Mouse (Mus musculus) hindbrain, embryonic 12.5 days (tissue): ENCODE measurements around the gene Dpp7. TPM values are rescaled to one million over a fixed set of nuclear protein-coding genes. Genes with fewer than 3 reads are reported as not detected.

Experiments used
- ATAC-seq: fragments of 200-750 bp; cut with Nextera tagmentation; 2 replicates; pipeline ENCODE4 v1.8.0; 2017; ENCODE audit warnings: moderate TSS enrichment; ENCODE audit not compliant: low FRiP score
- H3K27ac ChIP-seq: fragments of 300-500 bp; sonication (generic); 2 replicates; pipeline ENCODE4 v1.5.1; 2016; ENCODE audit warnings: mild to moderate bottlenecking
- H3K27me3 ChIP-seq: fragments of 300-500 bp; sonication (generic); 2 replicates; pipeline ENCODE4 v1.6.1; 2016; ENCODE audit warnings: mild to moderate bottlenecking
- H3K36me3 ChIP-seq: fragments of 300-500 bp; sonication (generic); 2 replicates; pipeline ENCODE4 v1.6.1; 2016; ENCODE audit warnings: mild to moderate bottlenecking
- H3K4me1 ChIP-seq: fragments of 300-500 bp; sonication (generic); 2 replicates; pipeline ENCODE4 v1.6.1; 2016
- H3K4me2 ChIP-seq: fragments of 300-500 bp; sonication (generic); replicated peaks from 2 replicates; pipeline ENCODE4 v1.6.1; 2016; ENCODE audit warnings: mild to moderate bottlenecking
- H3K4me3 ChIP-seq: fragments of 300-500 bp; sonication (generic); 2 replicates; pipeline ENCODE4 v1.5.1; 2016; ENCODE audit warnings: mild to moderate bottlenecking
- H3K9ac ChIP-seq: fragments of 300-500 bp; sonication (generic); 2 replicates; pipeline ENCODE4 v1.6.1; 2016; ENCODE audit warnings: mild to moderate bottlenecking, moderate library complexity
- H3K9me3 ChIP-seq: fragments of 300-500 bp; sonication (generic); replicated peaks from 2 replicates; pipeline ENCODE4 v1.6.1; 2016; ENCODE audit warnings: mild to moderate bottlenecking
- WGBS: fragments of 180-500 bp; shearing (Covaris S2); methylation state at CpG from one replicate; pipeline ENCODE4 v1.1.7; 2016; 5-methylcytosine and 5-hydroxymethylcytosine counted together
- polyA plus RNA-seq: library from polyadenylated mRNA; unstranded; fragments of >200 nt; fragmentation: Nextera tagmentation; extraction: Ambion mirVana; gene quantifications from 2 replicates; pipeline ENCODE4 v1.2.1, GENCODE M21; 2016

Gene Dpp7
- polyA plus RNA-seq, 1 experiment from 2014 or later = 21.9 TPM

DNA sequence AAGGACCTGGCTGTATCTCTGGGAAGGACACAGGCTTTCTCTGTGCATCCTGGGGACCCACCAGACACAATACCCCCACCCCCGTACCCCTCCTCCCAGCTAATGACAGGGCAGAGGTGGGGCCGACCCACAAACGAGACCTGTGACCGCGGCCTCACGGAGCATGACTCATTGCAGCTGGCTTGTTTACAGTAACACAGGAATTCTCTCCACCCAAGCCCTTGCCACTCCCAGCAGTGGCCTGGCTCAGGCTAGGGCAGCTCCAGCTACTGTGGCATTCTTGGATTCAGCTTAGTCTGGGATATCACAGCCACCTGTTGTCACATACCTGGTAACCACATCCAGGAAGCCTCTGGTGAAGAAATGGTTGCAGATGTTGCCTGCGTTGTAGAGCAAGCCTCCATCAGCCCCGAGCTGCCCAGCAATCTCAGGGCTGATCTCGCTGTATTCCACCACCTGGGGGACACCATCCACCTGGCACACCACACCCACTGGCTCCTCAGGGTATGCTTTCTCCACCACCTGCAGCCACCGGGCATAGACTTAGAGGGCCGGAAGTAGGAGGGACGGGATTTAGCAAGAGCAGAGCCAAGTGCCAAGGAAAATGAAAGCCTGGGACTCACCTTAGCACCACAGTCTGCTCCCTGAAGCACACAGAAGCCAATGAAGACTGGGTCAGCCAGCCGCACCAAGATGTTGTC, 7.5 kb upstream of the Dpp7 start:
- Histone ChIP-seq H3K4me2 (no peak overlapping the region), H3K36me3 (no peaks in the 10 kb centered on the region), H3K4me1 (peaks cover 9% of the 10 kb centered on the region), H3K27me3 (peaks cover 49% of the 10 kb centered on the region), H3K27ac (no peak overlapping the region), H3K9ac (no peak overlapping the region), H3K4me3 (no peak overlapping the region), H3K9me3 (no peaks in the 10 kb centered on the region)
- no peak for ATAC-seq
- 64% methylated on average over 13 of the region's 13 CpGs for WGBS

DNA sequence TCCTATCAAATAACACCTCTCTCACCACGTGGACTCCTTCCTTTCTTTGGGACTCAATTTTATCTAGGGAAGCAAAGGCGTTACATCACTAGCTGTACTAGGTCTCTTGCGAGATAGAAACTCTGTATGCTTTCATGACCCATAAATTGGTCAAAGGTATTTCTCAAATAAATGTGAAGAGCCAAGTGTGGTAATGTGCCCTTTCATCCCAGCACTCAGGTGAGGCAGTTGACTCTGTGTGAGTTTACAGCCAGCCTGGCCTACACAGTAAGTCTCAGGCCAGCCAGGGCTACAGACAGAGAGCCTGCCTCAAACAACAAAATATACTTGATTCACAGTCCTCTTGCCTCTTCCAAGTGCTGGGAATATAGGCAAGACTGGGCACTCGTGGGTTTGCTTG, 3.7 kb upstream of the Dpp7 start:
- Histone ChIP-seq H3K4me2 (no peak overlapping the region), H3K4me3 (no peak overlapping the region), H3K27me3 (peaks cover 21% of the 10 kb centered on the region), H3K27ac (no peak overlapping the region), H3K4me1 (peaks cover 21% of the 10 kb centered on the region), H3K36me3 (no peaks in the 10 kb centered on the region), H3K9ac (no peak overlapping the region), H3K9me3 (no peaks in the 10 kb centered on the region)
- WGBS = 81% methylated on average over 4 of the region's 4 CpGs
- ATAC-seq = no peak

DNA sequence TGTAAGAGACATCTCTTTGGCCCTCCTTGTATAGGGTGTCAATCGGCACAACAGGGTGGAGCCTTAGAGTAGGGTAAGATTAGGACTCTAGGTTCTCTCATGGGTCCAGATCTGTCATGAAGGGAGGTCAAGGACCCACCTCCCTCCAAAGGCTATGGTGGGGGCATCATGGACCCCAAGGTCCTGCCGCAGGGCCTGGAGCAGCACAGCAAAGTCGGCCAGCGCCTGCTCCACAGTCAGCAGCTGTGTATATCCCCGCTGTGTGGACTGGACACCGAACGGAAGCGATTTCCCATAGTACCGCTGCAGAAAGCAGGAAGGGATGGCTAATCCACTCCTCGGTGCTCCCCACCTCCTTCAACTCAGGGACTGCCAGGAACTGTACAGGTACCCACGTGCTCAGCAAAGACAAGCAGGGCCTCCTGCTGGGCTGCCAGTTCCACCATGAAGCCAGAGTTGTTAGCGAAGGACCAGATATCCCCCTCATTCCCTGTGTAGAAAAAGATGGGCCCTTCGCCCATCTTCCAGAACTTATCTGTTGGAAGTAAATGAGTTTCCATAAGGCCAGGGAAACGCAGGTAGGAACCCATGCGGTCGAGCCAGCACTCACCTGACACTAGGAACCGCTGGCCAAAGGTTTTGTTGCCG, 616 bp downstream of the Dpp7 start:
- H3K9me3 ChIP-seq = no peaks in the 10 kb centered on the region
- peak overlapping the region; percentile 66 for H3K9ac ChIP-seq
- H3K27me3 ChIP-seq = no peaks in the 10 kb centered on the region
- WGBS = 39% methylated on average over 18 of the region's 18 CpGs
- no peak overlapping the region for H3K27ac ChIP-seq
- peaks cover 20% of the 10 kb centered on the region for H3K4me1 ChIP-seq
- H3K4me2 ChIP-seq = peak overlapping the region; percentile 80
- peak overlapping the region; percentile 52 for H3K4me3 ChIP-seq
- ATAC-seq = no peak
- H3K36me3 ChIP-seq = peaks cover 31% of the 10 kb centered on the region

DNA sequence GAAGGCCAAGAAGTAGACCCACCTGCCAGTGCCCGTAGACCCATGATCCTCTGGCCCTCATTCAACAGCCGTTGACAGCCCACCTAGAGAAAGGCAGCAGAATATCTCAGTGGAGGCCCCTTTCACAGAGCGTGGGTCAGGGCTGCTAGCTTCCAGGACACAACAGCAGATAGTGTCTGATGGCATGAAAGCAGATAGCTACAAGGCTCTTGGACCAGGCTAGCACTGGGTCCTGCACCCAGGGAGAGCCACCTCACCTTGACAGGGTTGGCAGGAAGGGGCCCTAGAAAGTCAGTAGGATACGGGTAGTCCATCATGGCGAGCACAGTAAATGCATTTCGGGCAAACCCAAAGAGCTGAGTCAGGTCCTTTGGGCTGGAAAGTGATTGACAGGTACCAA, 1.9 kb downstream of the Dpp7 start:
- no peak overlapping the region for H3K27ac ChIP-seq
- H3K4me2 ChIP-seq = no peak overlapping the region
- WGBS = 86% methylated on average over 6 of the region's 6 CpGs
- ATAC-seq = no peak
- H3K27me3 ChIP-seq = no peaks in the 10 kb centered on the region
- no peak overlapping the region for H3K4me3 ChIP-seq
- H3K9me3 ChIP-seq = no peaks in the 10 kb centered on the region
- peaks cover 44% of the 10 kb centered on the region for H3K36me3 ChIP-seq
- peaks cover 20% of the 10 kb centered on the region for H3K4me1 ChIP-seq
- H3K9ac ChIP-seq = no peak overlapping the region

DNA sequence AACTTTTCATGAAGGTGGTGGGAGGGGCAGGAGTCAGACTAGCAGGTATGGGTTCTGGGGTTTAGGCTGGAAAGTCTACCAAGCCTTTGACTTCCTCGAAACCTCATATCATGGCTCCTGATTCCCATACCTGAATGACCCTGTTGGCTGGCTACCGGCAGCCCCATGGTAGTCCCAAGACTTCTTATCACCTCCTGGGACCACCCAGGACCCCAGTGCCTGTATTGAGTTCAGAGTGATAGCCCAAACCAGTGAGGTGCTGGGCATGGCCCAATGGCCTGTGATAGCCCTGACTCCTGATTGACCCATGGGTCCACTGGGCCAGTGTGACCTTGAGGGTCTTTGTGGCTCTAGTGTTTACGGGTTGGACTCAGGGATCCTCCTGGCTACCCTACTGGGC, 5.5 kb downstream of the Dpp7 start:
- peaks cover 79% of the 10 kb centered on the region for H3K36me3 ChIP-seq
- H3K9me3 ChIP-seq = no peaks in the 10 kb centered on the region
- no peak overlapping the region for H3K27ac ChIP-seq
- ATAC-seq = no peak
- 95% methylated on average over 3 of the region's 3 CpGs for WGBS
- H3K9ac ChIP-seq = no peak overlapping the region
- H3K4me3 ChIP-seq = no peak overlapping the region
- H3K4me2 ChIP-seq = no peak overlapping the region
- H3K4me1 ChIP-seq = peaks cover 10% of the 10 kb centered on the region
- H3K27me3 ChIP-seq = no peaks in the 10 kb centered on the region

DNA sequence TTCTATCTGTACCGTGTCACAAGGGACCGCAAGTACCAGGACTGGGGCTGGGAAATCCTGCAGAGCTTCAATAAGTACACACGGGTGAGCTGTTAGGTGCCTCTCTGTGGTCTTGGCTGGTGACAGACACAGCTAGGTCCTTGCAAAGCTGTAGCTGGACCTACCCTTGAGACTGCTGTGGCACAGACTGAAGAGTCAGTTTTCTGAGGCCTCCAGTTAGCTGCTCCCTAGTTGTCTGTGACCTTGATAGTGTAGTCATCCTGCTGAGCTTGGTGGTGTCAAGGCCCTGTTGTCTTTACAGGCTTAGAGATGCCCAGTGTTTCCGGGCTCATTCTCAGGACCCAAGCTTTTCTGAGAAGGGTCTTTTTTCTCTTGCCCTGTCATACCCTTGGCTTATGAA, 6.7 kb downstream of the Dpp7 start:
- Histone ChIP-seq H3K4me1 (no peaks in the 10 kb centered on the region), H3K9ac (no peak overlapping the region), H3K4me3 (no peak overlapping the region), H3K27me3 (no peaks in the 10 kb centered on the region), H3K27ac (no peak overlapping the region), H3K4me2 (no peak overlapping the region), H3K36me3 (peaks cover 91% of the 10 kb centered on the region), H3K9me3 (no peaks in the 10 kb centered on the region)
- ATAC-seq = no peak
- WGBS = 97% methylated on average over 4 of the region's 4 CpGs

DNA sequence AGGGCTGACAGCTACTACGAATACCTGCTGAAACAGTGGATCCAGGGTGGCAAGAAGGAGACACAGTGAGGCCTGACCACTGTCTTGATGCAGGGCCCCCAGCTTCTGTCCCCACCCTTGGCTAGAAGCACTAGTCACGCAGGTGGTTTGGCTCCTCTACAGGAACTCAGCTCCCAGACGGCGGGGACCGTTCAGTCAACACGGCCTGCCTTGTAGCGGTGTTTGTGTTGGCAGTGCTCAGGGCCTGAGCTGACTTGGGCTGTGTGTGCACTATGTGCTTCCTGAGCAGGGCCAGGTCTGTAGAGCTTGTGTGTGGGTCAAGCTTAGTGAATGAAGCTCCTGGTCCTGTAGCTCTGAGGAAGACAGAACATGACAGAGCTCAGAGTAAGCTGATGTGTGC, 8.0 kb downstream of the Dpp7 start:
- 98% methylated on average over 7 of the region's 7 CpGs for WGBS
- H3K4me1 ChIP-seq = no peaks in the 10 kb centered on the region

DNA sequence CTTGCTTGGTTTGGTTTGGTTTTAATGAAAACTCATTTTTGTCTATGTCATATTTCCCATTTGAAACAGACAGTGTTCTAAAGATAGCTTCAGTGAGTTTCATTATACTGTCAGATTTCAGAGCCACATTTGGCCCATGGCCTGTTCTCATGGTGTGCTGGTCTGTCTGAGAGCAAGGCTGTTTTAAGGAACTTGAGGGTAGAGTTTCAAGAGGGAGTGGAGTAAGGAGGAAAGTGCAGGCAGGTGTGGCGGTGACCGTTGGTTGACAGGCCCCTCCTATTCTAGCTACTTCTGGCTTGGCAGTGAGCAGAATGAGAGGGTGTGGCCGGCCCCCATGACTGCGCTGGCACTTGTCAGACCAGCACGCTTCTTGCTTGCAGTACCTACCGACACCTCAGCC, 17.9 kb downstream of the Dpp7 start:
- Histone ChIP-seq H3K9ac (no peak overlapping the region), H3K36me3 (peaks cover 87% of the 10 kb centered on the region), H3K4me1 (peaks cover 10% of the 10 kb centered on the region), H3K27ac (no peak overlapping the region), H3K4me2 (no peak overlapping the region), H3K27me3 (no peaks in the 10 kb centered on the region), H3K9me3 (no peaks in the 10 kb centered on the region), H3K4me3 (no peak overlapping the region)
- ATAC-seq = no peak
- WGBS = 92% methylated on average over 6 of the region's 6 CpGs

More for the DNA sequence above, 8.0 kb downstream of the Dpp7 start:
- no peak overlapping the region for H3K4me3 ChIP-seq
- H3K9ac ChIP-seq = no peak overlapping the region
- H3K4me2 ChIP-seq = no peak overlapping the region
- H3K9me3 ChIP-seq = no peaks in the 10 kb centered on the region
- ATAC-seq = no peak
- no peak overlapping the region for H3K27ac ChIP-seq
- H3K36me3 ChIP-seq = peaks cover 99% of the 10 kb centered on the region
- H3K27me3 ChIP-seq = no peaks in the 10 kb centered on the region

DNA sequence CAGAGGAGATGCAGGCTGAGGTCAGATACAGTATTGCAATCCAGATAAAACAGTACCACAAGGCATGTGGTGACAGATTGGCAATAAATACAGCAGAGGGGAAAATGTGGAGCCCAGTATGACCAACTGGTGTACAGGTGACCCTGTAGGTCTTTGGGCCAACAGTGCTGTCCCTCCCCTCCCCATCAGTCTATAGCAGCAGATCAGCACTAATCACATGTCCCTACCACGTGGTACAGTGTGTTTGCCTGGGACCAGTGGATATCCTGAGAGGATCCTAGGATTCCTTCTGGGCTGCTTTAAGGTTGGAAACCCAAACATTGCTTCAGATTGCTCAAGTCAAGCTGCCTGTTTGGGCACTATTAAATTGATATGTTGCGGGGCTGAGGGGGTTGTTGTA, 22.6 kb downstream of the Dpp7 start:
- H3K36me3 ChIP-seq = peaks cover 47% of the 10 kb centered on the region
- ATAC-seq = no peak
- no peak overlapping the region for H3K27ac ChIP-seq
- H3K4me2 ChIP-seq = peak overlapping the region; percentile 94
- H3K27me3 ChIP-seq = no peaks in the 10 kb centered on the region
- WGBS = 78% methylated on average over 2 of the region's 2 CpGs
- H3K9me3 ChIP-seq = no peaks in the 10 kb centered on the region
- peak overlapping the region; percentile 92 for H3K9ac ChIP-seq
- H3K4me1 ChIP-seq = peaks cover 20% of the 10 kb centered on the region
- peak overlapping the region; percentile 88 for H3K4me3 ChIP-seq

DNA sequence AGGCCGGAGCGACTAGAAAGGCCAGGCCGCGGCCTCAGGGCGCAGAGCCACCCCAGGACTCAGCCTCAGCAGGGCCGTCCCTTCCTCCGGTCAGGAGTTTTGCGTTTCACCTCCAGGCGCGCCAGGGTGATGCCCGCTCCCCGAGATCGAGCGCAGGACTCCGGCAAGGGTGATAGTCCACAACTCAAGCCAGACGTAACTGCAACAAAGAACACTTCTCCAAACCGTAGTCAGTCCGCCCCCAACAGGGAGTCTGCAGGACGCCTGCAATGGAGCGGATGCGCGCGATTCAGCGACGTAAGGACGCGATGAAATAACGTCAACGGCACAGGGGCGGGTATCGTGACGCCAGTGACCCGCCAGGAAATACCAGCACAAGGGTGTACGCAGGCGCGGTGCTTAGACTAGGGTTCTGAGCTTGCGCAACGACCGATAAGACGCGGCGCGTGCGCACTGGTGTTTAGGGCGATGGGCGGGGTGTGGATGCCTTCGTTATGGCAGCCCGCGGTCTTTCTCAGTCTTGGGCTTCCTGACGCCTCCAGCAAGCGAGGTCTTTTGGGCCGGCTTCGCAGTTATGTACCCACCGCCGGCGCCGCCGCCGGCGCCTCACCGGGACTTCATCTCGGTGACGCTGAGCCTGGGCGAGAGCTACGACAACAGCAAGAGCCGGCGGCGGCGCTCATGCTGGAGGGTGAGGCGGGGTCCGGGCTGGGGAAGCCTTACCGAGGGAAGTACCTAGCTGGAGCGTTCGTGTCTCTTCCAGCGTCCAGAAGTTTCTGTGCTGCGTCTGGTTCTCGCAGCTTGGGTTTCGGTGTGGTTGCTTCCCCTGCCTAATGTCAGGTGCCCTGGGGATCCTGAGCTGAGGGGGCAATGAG, 23.6 kb downstream of the Dpp7 start, which contains the start of gene Man1b1:
Man1b1 (plus strand) TSS at position 53 of the 875 bp plus-strand sequence.
- peak; percentile 98 for ATAC-seq
- Histone ChIP-seq H3K4me2 (peak within 1 kb of the TSS; percentile 94), H3K27ac (peak within 1 kb of the TSS; percentile 84), H3K4me1 (peaks cover 20% of the 10 kb centered on the region), H3K9ac (peak within 1 kb of the TSS; percentile 92), H3K9me3 (no peaks in the 10 kb centered on the region), H3K36me3 (peaks cover 36% of the 10 kb centered on the region), H3K27me3 (no peaks in the 10 kb centered on the region), H3K4me3 (peak within 1 kb of the TSS; percentile 88)
- WGBS = under 1% methylated on average over 76 of the region's 78 CpGs

DNA sequence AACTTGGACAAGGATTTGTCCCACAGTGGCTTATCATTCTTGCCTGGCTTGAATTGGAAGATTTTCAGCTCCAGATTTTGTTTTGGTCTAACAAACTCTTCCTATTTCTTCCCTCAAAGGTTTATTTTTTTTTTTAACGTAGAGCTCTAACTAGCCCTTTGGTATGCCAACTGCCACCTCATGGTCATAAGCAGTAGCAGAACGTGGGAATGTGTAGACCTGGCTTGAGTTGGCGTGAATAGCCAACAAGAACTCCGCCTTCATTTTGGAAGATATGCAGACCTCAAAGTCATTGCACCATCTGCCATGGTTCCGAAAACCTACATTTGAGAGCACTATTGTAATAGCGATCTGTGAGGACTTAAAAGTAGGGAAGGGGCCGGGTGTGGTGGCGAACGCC, 24.7 kb downstream of the Dpp7 start:
- Histone ChIP-seq H3K4me3 (peak overlapping the region; percentile 88), H3K4me1 (peaks cover 20% of the 10 kb centered on the region), H3K36me3 (peaks cover 26% of the 10 kb centered on the region), H3K9ac (peak overlapping the region; percentile 92), H3K4me2 (peak overlapping the region; percentile 94), H3K27ac (no peak overlapping the region), H3K9me3 (no peaks in the 10 kb centered on the region), H3K27me3 (no peaks in the 10 kb centered on the region)
- ATAC-seq = no peak
- 54% methylated on average over 9 of the region's 9 CpGs for WGBS

DNA sequence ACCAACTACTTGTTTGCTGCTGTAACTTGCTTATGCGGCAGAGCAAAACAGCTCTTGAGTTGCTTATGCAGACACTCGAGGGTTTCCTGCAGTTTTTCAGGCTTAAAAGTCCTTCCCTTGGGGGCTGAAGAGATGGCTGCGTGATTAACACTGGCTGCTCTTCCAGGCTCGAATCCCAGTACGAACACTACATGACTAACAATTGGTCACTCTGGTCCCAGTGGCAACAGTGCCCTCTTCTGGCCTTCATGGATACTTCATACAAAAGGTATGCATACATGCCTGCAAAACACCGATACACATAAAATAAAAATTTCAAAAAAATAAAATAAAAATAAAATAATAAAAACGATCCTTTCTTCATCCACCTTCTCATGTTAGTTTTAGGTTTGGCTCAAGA, 27.7 kb downstream of the Dpp7 start:
- H3K36me3 ChIP-seq = no peaks in the 10 kb centered on the region
- H3K9me3 ChIP-seq = no peaks in the 10 kb centered on the region
- H3K9ac ChIP-seq = no peak overlapping the region
- no peak overlapping the region for H3K4me3 ChIP-seq
- no peak overlapping the region for H3K4me2 ChIP-seq
- WGBS = 38% methylated on average over 7 of the region's 7 CpGs
- no peaks in the 10 kb centered on the region for H3K27me3 ChIP-seq
- no peak overlapping the region for H3K27ac ChIP-seq
- peaks cover 11% of the 10 kb centered on the region for H3K4me1 ChIP-seq
- no peak for ATAC-seq
